Mouse (Mus musculus) testis, adult 2 months (tissue): ENCODE data around the gene Tbc1d14. TPM values are rescaled to one million over a fixed set of nuclear protein-coding genes. Genes with fewer than 3 reads are reported as not detected.
A peak's percentile ranks its signal among the peaks of the same experiment; 100 is the strongest.

Source experiments
- H3K27ac ChIP-seq: fragments of 200-500 bp; 2 replicates; pipeline ENCODE4 v1.5.1; 2012; ENCODE audit warnings: low read depth, low read length; ENCODE audit not compliant: control insufficient read depth, insufficient read depth
- H3K27me3 ChIP-seq: fragments of 200-500 bp; 2 replicates; pipeline ENCODE4 v1.6.1; 2012; ENCODE audit warnings: mild to moderate bottlenecking, low read length, moderate library complexity; ENCODE audit not compliant: control insufficient read depth, insufficient read depth
- H3K36me3 ChIP-seq: fragments of 200-500 bp; 2 replicates; pipeline ENCODE4 v1.6.1; 2012; ENCODE audit warnings: mild to moderate bottlenecking, low read length; ENCODE audit not compliant: control insufficient read depth, insufficient read depth
- H3K4me1 ChIP-seq: fragments of 200-500 bp; 2 replicates; pipeline ENCODE4 v1.6.1; 2012; ENCODE audit warnings: low read length; ENCODE audit not compliant: control insufficient read depth, insufficient read depth
- H3K4me3 ChIP-seq: fragments of 200-500 bp; 2 replicates; pipeline ENCODE4 v1.5.1; 2012; ENCODE audit warnings: low read depth, mild to moderate bottlenecking, low read length, moderate library complexity, mixed read lengths; ENCODE audit not compliant: control insufficient read depth
- CTCF ChIP-seq: fragments of 200-500 bp; IDR thresholded peaks from 2 replicates; pipeline ENCODE4 v1.5.1; 2012; ENCODE audit warnings: low read depth, mild to moderate bottlenecking, inconsistent platforms, low read length, moderate library complexity; ENCODE audit not compliant: control insufficient read depth, insufficient read depth, insufficient replicate concordance
- POLR2A ChIP-seq: fragments of 200-500 bp; IDR thresholded peaks from 2 replicates; pipeline ENCODE4 v1.6.1; 2012; ENCODE audit warnings: low read depth, mild to moderate bottlenecking, inconsistent platforms, low read length, moderate library complexity; ENCODE audit not compliant: control insufficient read depth
- polyA plus RNA-seq: library from polyadenylated mRNA; depleted of rRNA; stranded (reverse); fragments of >200 nt; gene quantifications from 2 replicates; pipeline ENCODE4 v1.2.3, GENCODE M21; 2012

The Tbc1d14 gene
- polyA plus RNA-seq, 1 experiment: 89.7 TPM

DNA sequence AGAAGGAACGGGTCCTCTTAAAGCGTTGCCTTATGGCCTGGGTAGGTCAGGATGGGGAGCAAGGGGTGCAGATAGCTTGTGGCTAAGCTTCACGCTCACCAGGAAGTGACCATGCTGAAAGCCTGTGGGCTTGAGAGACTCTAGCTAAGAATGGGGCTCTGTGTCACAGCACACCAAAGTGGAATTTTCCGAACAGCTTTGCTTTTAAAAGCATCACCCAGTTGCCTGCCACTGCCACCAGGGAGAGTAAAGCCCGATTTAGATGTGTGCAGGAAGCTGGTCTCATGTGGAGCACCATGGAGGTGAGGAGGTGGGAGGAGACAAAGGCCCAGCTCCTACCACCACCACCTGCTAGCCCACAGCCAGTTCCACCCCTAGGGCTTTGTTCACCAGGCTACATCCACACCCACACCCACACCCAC is 2.6 kb downstream of the Tbc1d14 start:
- no peaks in the 10 kb centered on the region for H3K4me1 ChIP-seq
- H3K27me3 ChIP-seq: no peaks in the 10 kb centered on the region
- no peak overlapping the region for H3K27ac ChIP-seq
- H3K36me3 ChIP-seq: no peaks in the 10 kb centered on the region
- no peak overlapping the region for H3K4me3 ChIP-seq
- TF ChIP-seq POLR2A: no peak
- no peak for TF ChIP-seq CTCF

- H3K27me3 ChIP-seq: no peaks in the 10 kb centered on the region
- no peaks in the 10 kb centered on the region for H3K36me3 ChIP-seq
- peaks cover 13% of the 10 kb centered on the region for H3K4me1 ChIP-seq
- H3K27ac ChIP-seq: no peak overlapping the region
- TF ChIP-seq CTCF: no peak
- no peak for TF ChIP-seq POLR2A
- peak overlapping the region; percentile 70 for H3K4me3 ChIP-seq
Observed at GRCm38 (mm10) chr5:36584299-36584698, 8.8 kb downstream of the Tbc1d14 start.

GRCm38 (mm10) chr5:36581924-36582642 is 11.0 kb downstream of the Tbc1d14 start:
- Histone ChIP-seq H3K27ac (peak overlapping the region; percentile 92), H3K4me1 (peaks cover 13% of the 10 kb centered on the region), H3K27me3 (no peaks in the 10 kb centered on the region), H3K4me3 (peak overlapping the region; percentile 94), H3K36me3 (no peaks in the 10 kb centered on the region)
- TF ChIP-seq CTCF: no peak
- peak; percentile 72 for TF ChIP-seq POLR2A

GRCm38 (mm10) chr5:36581259-36581923 is 11.7 kb downstream of the Tbc1d14 start:
- H3K4me3 ChIP-seq: peak overlapping the region; percentile 94
- no peaks in the 10 kb centered on the region for H3K27me3 ChIP-seq
- H3K4me1 ChIP-seq: peaks cover 13% of the 10 kb centered on the region
- peak overlapping the region; percentile 92 for H3K27ac ChIP-seq
- H3K36me3 ChIP-seq: no peaks in the 10 kb centered on the region
- TF ChIP-seq POLR2A: no peak
- TF ChIP-seq CTCF: no peak

DNA sequence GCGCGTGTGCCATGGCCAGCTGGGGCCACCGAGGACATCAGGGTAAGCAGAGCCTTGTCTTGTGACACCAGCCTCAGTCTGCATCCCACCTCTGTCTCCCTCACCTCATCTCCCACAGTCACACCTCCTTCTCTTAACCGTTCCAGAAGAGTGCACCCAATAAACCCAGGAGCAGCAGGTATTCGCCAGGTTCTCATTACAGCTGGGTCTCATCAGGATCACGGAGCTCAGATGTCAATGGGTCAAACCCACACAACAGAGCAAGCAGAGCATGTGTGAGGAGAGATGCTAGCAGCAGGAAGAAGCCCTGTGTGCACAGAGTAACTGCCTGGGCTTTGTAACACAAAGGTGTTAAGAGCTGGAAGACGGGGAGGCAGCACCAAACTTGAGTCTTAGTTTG is 13.1 kb downstream of the Tbc1d14 start:
- TF ChIP-seq POLR2A: no peak
- no peak for TF ChIP-seq CTCF
- Histone ChIP-seq H3K4me1 (peaks cover 16% of the 10 kb centered on the region), H3K27ac (no peak overlapping the region), H3K27me3 (no peaks in the 10 kb centered on the region), H3K36me3 (no peaks in the 10 kb centered on the region), H3K4me3 (no peak overlapping the region)

DNA sequence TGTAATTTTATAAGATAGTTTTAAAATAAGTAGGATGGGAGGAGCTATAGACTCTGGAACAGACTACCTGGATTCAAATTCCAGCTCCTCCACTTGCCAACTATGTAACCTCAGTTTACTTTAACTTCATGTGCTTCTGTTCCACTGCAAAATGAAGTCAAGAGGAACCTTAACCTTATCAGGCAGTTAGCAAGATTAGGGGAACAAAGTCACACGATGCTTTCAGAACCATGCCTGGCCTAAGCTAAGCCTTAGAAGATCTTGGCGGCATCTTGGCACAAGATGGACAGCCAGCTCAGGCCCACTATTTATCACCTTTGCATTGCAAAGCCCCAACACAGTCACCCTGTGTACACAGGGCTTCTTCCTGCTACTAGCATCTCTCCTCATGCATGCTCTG is 14.1 kb downstream of the Tbc1d14 start:
- Histone ChIP-seq H3K4me1 (peaks cover 19% of the 10 kb centered on the region), H3K4me3 (no peak overlapping the region)
- TF ChIP-seq POLR2A: no peak
- TF ChIP-seq CTCF: no peak

GRCm38 (mm10) chr5:36576457-36576856 is 16.6 kb downstream of the Tbc1d14 start:
- Histone ChIP-seq H3K27ac (no peak overlapping the region), H3K4me3 (no peak overlapping the region), H3K4me1 (peaks cover 25% of the 10 kb centered on the region), H3K27me3 (no peaks in the 10 kb centered on the region), H3K36me3 (no peaks in the 10 kb centered on the region; the same call in 1 of the 2 replicates)
- TF ChIP-seq CTCF (no peak), POLR2A (no peak)

More for the DNA sequence above, 14.1 kb downstream of the Tbc1d14 start:
- Histone ChIP-seq H3K27me3 (no peaks in the 10 kb centered on the region), H3K27ac (no peak overlapping the region), H3K36me3 (no peaks in the 10 kb centered on the region)
